Mouse (Mus musculus) left cerebral cortex, postnatal 14 days (tissue): Measurements from ENCODE around the gene Smc6. TPM values are rescaled to one million over a fixed set of nuclear protein-coding genes. Genes with fewer than 3 reads are reported as not detected.

Source experiments
- DNase-seq, 2 experiments: peaks; one replicate each; pipeline ENCODE4 v3.0.0; 2021 to 2022; ENCODE audit warnings: low spot score in 2 of 2, mixed read lengths in 1 of 2
- intact Hi-C: fragments of 180-260 bp; cut with DNase I; formaldehyde crosslinking; loops from one replicate; pipeline ENCODE4 v1.15.1; 2025
- total RNA-seq, 2 experiments: library from RNA; stranded (reverse); gene quantifications; 2 replicates each; pipeline ENCODE4 v1.2.3; 2021

Smc6 gene
- total RNA-seq, 2 experiments from 2014 or later = 28.5 to 33.5 TPM

GRCm38 (mm10) chr12:11276632-11277031 is 10.9 kb downstream of the Smc6 start:
- no peak for DNase-seq
- intact Hi-C loops = no loop called here

GRCm38 (mm10) chr12:11277207-11277606 is 11.5 kb downstream of the Smc6 start:
- DNase-seq = no peak
- intact Hi-C loops = no loop called here

GRCm38 (mm10) chr12:11279886-11280285 is 14.2 kb downstream of the Smc6 start:
- intact Hi-C loops = no loop called here
- DNase-seq = no peak

DNA sequence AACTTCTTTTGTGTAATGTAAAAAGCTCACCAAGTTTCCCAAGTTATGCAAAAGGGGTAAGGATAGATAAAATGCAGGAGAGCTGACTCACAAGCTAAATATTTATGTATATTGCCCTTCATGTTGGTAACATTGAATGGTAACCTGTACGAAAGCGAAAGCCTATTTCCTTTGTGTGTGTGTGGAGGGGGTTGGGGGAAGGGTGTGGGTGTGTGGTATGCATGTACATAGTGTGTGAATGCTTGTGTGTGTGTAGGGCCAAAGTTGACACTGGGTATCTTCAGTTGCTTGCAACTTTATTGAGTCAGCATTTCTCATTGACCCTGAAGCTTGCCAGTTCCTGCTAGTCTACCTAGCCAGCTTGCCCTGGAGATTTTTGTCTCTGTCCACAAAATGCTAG is 15.9 kb downstream of the Smc6 start:
- intact Hi-C loops = no loop called here
- no peak for DNase-seq

- DNase-seq = no peak
- intact Hi-C loops = no loop called here
These were observed 20.7 kb downstream of the Smc6 start for GRCm38 (mm10) chr12:11286382-11286781.

GRCm38 (mm10) chr12:11300858-11301257 is 35.2 kb downstream of the Smc6 start:
- intact Hi-C loops = no loop called here
- DNase-seq = no peak

GRCm38 (mm10) chr12:11306753-11307645 is 41.3 kb downstream of the Smc6 start:
- no peak for DNase-seq
- intact Hi-C loops = no loop called here

GRCm38 (mm10) chr12:11311106-11311505 is 45.4 kb downstream of the Smc6 start:
- intact Hi-C loops = no loop called here
- DNase-seq = no peak

GRCm38 (mm10) chr12:11313840-11314239 is 48.2 kb downstream of the Smc6 start:
- intact Hi-C loops = loop anchor here (2.0 kb wide), 1 partner anchor 835 kb away; no protein-coding TSS in a partner anchor
- no peak for DNase-seq

DNA sequence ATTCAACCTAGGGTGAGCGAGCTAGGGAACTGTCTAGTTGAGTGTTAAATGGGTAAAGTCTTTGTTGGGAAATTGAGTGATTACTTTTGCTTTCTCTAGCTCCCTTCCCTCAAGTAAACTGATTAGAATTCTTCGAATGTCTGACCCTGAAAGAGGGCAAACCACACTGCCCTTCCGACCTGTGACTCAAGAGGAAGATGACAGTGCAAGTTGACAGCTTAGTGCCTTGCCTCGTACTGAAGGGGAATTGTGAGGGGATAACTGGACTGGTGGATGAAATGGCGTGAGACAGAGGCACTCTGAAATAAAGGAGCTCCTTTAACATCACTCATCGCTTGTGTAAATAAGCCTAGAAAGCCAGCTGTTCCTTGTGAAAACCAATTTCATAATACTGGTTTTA is 52.0 kb downstream of the Smc6 start:
- intact Hi-C loops = no loop called here
- no peak for DNase-seq

DNA sequence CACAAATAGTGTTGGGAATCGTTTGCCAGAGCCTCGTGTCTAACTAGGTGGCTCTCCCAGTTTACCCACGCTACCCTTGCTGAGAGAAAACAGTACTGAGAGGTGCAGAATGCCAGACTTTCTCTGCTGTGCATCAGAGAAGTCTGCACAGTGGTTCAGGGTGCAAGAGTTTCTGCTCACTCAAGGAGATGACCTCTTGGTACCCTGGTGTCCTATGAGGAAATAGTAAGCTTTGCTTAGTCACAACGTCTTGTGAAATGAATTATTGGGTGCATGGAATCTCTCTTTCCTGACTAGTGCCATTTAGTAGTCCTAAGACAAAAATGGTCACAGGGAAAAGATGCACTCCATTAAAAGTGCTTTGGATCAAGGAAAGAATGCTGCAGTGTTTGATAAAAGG is 58.8 kb downstream of the Smc6 start:
- DNase-seq = no peak
- intact Hi-C loops = no loop called here

DNA sequence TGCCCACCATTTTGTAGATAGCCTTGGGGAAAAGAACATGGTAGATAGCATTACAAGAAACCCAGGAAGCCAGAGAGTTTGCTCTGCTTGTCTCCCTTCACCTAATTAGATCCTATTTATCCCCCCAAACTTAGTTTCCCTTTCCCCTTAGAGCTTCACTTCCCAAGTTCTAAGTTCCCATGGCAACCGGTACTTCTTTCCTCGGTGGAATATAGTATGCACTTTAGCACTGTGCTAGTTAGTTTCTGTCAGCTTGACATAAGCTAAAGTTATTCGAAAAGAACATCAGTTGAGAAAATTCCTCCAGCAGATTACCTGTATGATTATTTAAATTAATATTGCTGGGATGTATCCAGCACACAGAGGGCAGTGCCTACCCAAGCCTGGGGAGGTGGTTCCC is 60.8 kb downstream of the Smc6 start:
- DNase-seq = no peak
- intact Hi-C loops = no loop called here

GRCm38 (mm10) chr12:11336845-11337244 is 71.2 kb downstream of the Smc6 start:
- DNase-seq = peak; percentile 59 to 65
- intact Hi-C loops = no loop called here

DNA sequence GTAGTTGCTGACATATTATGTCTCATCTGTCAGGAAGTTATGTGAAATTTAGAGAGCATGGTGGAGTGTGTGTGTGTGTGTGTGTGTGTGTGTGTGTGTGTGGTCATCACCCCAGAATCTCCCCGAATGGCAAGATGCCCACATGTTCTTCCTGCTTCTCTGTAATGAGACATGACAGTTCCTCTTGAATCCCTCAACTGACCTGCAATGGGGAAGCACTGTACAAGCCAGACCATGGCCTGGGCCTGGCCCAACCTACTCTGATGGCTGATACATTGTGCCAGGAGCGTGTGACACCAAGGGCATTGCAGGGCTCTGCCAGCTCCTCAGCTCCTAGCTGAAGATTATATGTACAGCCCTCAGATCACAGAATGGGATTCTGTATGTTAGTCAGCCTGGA is 72.6 kb downstream of the Smc6 start:
- DNase-seq = no peak
- intact Hi-C loops = no loop called here

GRCm38 (mm10) chr12:11342020-11342600 is 76.4 kb downstream of the Smc6 start:
- intact Hi-C loops = loop anchor here (10.0 kb wide), 1 partner anchor 803 kb away; no protein-coding TSS in a partner anchor
- DNase-seq = peak in 1 of 2 experiments; percentile 52

GRCm38 (mm10) chr12:11345963-11346362 is 80.3 kb downstream of the Smc6 start:
- intact Hi-C loops = loop anchor here (10.0 kb wide), 1 partner anchor 799 kb away; no protein-coding TSS in a partner anchor
- DNase-seq = no peak

- intact Hi-C loops = loop anchor here (10.0 kb wide), 1 partner anchor 796 kb away; no protein-coding TSS in a partner anchor
- peak; percentile 69 to 76 for DNase-seq
These were observed 82.7 kb downstream of the Smc6 start for GRCm38 (mm10) chr12:11348423-11348822.

DNA sequence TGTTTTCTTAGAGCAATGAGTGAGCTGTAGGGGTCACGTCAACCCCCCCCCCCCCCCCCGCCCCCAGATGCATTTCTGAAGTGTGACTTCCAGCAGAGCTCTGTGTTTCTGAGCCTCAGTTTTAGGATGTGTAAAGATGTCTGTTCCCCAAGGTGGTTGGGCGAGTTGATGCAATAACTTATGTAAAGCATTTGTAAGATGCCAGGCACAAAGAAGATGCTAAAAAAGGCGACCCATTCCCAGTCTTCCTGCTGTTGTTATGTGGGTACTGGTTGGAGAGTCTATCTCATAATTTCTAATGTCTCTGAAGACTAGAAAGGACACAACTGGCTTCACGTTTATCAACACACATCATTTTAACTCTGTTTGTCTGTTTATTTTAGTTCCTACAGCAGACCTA is 84.2 kb downstream of the Smc6 start:
- peak in 1 of 2 experiments; percentile 36 for DNase-seq
- intact Hi-C loops = loop anchor here (2.0 to 10.0 kb wide), 2 partner anchors 87 to 795 kb away; partner anchors contain the start of gene Vsnl1

- DNase-seq = peak; percentile 89 to 95
- intact Hi-C loops = loop anchor here (2.0 kb wide), 1 partner anchor 86 kb away; the partner anchor contains the start of gene Vsnl1
These were observed 85.2 kb downstream of the Smc6 start for GRCm38 (mm10) chr12:11350895-11351294.

GRCm38 (mm10) chr12:11362435-11362834 is 96.7 kb downstream of the Smc6 start:
- intact Hi-C loops = no loop called here
- no peak for DNase-seq
